Mouse (Mus musculus) midbrain, embryonic 10.5 days (tissue): ENCODE data around the gene Evc2. TPM values are rescaled to one million over a fixed set of nuclear protein-coding genes. Genes with fewer than 3 reads are reported as not detected.

Experiments
- DNase-seq: peaks from one replicate; pipeline ENCODE4 v3.0.0-alpha.2; 2017; ENCODE audit warnings: low spot score
- H3K27ac ChIP-seq: fragments of 300-500 bp; sonication (generic); replicated peaks from 2 replicates; pipeline ENCODE4 v1.5.1; 2016; ENCODE audit warnings: mild to moderate bottlenecking
- H3K27me3 ChIP-seq: fragments of 300-500 bp; sonication (generic); 2 replicates; pipeline ENCODE4 v1.6.1; 2016; ENCODE audit warnings: low read depth, mild to moderate bottlenecking; ENCODE audit not compliant: poor library complexity, severe bottlenecking
- H3K36me3 ChIP-seq: fragments of 300-500 bp; sonication (generic); 2 replicates; pipeline ENCODE4 v1.6.1; 2016; ENCODE audit warnings: mild to moderate bottlenecking, moderate library complexity
- H3K4me1 ChIP-seq: fragments of 300-500 bp; sonication (generic); 2 replicates; pipeline ENCODE4 v1.6.1; 2016
- H3K4me3 ChIP-seq: fragments of 300-500 bp; sonication (generic); 2 replicates; pipeline ENCODE4 v1.5.1; 2016; ENCODE audit warnings: mild to moderate bottlenecking, moderate library complexity
- H3K9me3 ChIP-seq: fragments of 300-500 bp; sonication (generic); replicated peaks from 2 replicates; pipeline ENCODE4 v1.6.1; 2016; ENCODE audit warnings: mild to moderate bottlenecking
- WGBS: fragments of 180-500 bp; shearing (Covaris S2); methylation state at CpG from one replicate; pipeline ENCODE4 v1.1.7; 2016; 5-methylcytosine and 5-hydroxymethylcytosine counted together
- polyA plus RNA-seq: library from polyadenylated mRNA; unstranded; fragments of >200 nt; fragmentation: Nextera tagmentation; extraction: Ambion mirVana; gene quantifications from 2 replicates; pipeline ENCODE4 v1.2.1, GENCODE M21; 2016

Evc2 gene
- polyA plus RNA-seq, 1 experiment from 2014 or later: 19.0 TPM

DNA sequence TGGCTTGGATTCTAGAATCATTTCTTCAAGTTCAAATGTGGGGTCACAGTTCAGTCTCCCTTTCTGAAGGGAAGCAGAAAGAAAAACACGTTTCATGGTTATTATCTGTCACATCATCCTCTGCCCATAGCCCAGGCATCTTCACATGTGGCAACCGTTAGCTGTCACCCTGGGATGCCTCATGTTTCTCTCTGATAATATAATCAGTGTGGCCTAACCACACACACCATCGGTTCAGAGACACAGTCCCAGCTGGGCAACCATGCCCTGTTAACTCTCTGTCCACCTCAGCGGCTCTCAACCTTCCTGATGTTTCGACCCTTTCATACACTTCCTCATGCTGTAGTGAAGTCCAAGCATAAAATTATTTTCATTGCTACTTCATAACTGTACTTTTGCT is 118.9 kb downstream of the Evc2 start:
- H3K27me3 ChIP-seq: no peaks in the 10 kb centered on the region
- no peaks in the 10 kb centered on the region for H3K9me3 ChIP-seq
- no peaks in the 10 kb centered on the region for H3K4me1 ChIP-seq
- 84% methylated on average over 5 of the region's 5 CpGs for WGBS
- no peak overlapping the region for H3K27ac ChIP-seq
- no peak overlapping the region for H3K4me3 ChIP-seq
- DNase-seq: no peak
- H3K36me3 ChIP-seq: no peaks in the 10 kb centered on the region

DNA sequence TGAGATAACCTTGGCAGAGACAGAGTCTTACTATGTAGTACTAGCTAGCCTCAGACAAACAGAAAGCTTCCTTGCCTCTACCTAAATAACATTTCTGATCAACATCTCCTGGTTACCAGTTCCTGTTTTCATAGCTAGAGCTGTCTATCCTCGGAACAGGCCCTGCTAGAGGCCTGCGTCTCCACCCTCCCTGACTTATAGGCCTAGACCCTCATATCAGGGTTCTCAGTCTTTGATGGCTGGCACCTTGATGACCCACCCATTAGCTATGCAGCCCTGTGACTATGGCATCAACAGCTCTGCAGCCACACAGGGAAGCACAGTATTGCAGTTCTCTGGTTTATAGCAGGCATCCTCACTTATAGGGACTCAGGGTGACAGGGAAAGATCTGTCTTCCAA is 119.5 kb downstream of the Evc2 start:
- DNase-seq: no peak
- no peak overlapping the region for H3K4me3 ChIP-seq
- 89% methylated on average over 2 of the region's 2 CpGs for WGBS
- H3K36me3 ChIP-seq: no peaks in the 10 kb centered on the region
- no peaks in the 10 kb centered on the region for H3K4me1 ChIP-seq
- H3K27me3 ChIP-seq: no peaks in the 10 kb centered on the region
- no peaks in the 10 kb centered on the region for H3K9me3 ChIP-seq
- no peak overlapping the region for H3K27ac ChIP-seq

DNA sequence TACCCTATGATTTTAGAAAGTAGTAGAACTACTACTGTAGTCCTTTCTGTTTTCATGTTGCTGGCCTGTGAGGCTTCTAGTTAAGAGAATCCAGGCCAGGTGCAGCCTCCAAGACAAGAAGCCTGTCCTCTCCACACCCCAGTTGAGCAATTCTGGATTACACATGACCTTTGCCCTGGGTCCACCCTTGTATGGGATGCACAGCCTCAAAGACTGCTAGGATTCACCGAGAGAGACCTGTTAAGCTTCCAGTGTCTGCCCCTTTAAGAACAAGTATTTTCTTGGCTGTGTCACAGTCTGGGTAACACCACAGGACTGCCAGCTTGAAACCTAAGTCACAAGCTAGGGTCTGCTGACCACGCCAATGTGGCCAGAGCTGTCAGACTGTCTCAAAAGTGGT is 119.9 kb downstream of the Evc2 start:
- Histone ChIP-seq H3K27ac (no peak overlapping the region), H3K27me3 (no peaks in the 10 kb centered on the region), H3K36me3 (no peaks in the 10 kb centered on the region), H3K4me3 (no peak overlapping the region), H3K9me3 (no peaks in the 10 kb centered on the region), H3K4me1 (no peaks in the 10 kb centered on the region)
- DNase-seq: no peak
- 54% methylated on average over 2 of the region's 2 CpGs for WGBS

DNA sequence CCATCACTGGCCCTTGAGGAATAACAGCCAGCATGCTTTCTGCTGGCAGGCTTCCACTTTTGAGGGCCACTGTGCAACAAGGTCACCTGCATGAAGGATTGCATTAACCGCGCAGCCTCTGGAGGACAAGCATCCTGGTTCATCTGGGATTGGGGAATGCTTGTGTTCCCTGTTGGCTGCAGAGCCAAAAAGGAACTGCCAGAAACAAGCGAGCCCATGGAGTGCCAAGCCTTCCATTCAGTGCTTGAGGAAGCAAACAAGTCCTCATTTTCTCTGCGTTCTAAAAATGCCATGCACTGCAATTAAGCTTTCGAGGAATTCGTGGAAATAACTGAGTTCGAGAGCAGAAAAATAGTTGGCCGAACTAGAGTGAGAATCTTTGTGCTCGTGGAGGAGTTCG is 127.2 kb downstream of the Evc2 start:
- H3K4me1 ChIP-seq: no peaks in the 10 kb centered on the region
- H3K9me3 ChIP-seq: no peaks in the 10 kb centered on the region
- no peak for DNase-seq
- H3K36me3 ChIP-seq: no peaks in the 10 kb centered on the region
- no peak overlapping the region for H3K4me3 ChIP-seq
- no peaks in the 10 kb centered on the region for H3K27me3 ChIP-seq
- H3K27ac ChIP-seq: no peak overlapping the region
- 92% methylated on average over 10 of the region's 10 CpGs for WGBS

DNA sequence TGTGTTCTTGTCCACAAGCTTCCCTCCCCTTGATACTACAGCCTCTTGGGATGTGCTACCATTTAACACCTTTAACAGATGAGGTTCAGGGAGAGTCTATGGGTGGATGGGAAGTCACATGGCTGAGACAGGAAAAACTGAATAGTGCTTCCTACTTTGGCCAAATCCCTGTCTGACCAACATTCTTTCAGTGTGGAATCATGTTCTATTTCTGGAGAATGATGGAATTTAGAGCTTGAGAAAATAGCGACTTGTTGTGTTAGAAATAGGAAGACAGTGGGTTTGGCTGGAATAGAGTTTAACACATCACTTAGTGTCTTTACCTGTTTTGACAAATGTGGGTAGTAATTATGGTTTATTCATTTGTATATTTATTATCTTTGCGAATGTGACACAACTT is 129.3 kb downstream of the Evc2 start:
- no peak for DNase-seq
- no peak overlapping the region for H3K27ac ChIP-seq
- H3K27me3 ChIP-seq: no peaks in the 10 kb centered on the region
- H3K4me1 ChIP-seq: no peaks in the 10 kb centered on the region
- 87% methylated on average over 2 of the region's 2 CpGs for WGBS
- no peaks in the 10 kb centered on the region for H3K9me3 ChIP-seq
- no peak overlapping the region for H3K4me3 ChIP-seq
- no peaks in the 10 kb centered on the region for H3K36me3 ChIP-seq

DNA sequence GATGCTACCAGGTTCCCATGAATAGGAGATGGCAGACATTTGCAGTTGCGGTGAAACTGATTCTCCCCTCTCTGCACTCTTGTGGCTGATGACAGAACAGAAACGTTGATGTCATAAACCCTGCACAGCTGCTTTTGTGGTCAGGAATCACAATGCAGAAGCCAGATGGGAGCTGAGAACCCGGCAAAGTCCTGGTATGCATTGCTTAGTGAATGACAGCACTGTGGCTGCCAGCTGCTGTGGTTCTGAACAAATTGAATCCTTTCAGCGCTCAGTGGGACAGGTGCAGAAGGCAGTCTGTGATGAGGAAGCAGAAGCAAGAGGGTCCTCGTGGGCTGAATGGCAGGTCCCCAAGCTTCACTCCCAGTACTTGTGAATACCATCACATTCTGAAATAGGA is 130.7 kb downstream of the Evc2 start:
- Histone ChIP-seq H3K4me1 (no peaks in the 10 kb centered on the region), H3K27ac (no peak overlapping the region), H3K4me3 (no peak overlapping the region), H3K9me3 (no peaks in the 10 kb centered on the region), H3K27me3 (no peaks in the 10 kb centered on the region), H3K36me3 (no peaks in the 10 kb centered on the region)
- DNase-seq: no peak
- WGBS: 80% methylated on average over 5 of the region's 5 CpGs

DNA sequence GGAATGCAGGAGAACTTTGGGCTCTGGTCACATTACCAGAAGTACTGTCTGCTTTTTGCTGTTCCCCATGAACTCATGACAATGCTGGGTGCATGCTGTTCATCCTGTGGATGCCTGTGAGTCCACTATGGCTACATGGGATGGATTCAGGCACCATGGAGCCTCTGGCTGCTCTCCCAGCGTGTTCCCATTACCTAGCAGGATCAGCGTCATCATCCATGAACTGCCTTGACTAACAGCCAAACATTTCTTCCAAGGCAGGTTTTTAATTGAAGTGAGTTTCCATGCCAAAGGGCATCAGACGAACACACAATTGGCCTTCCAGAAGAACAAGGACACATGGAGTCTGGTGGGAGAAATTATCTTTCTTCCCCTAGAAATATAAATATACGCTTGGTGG is 133.3 kb downstream of the Evc2 start:
- Histone ChIP-seq H3K4me3 (no peak overlapping the region), H3K36me3 (no peaks in the 10 kb centered on the region), H3K4me1 (no peaks in the 10 kb centered on the region), H3K27me3 (no peaks in the 10 kb centered on the region), H3K27ac (no peak overlapping the region), H3K9me3 (0 out of 2 replicates have a peak, but pooled peaks cover 5% of the 10 kb centered on the region)
- DNase-seq: no peak
- 86% methylated on average over 4 of the region's 4 CpGs for WGBS

DNA sequence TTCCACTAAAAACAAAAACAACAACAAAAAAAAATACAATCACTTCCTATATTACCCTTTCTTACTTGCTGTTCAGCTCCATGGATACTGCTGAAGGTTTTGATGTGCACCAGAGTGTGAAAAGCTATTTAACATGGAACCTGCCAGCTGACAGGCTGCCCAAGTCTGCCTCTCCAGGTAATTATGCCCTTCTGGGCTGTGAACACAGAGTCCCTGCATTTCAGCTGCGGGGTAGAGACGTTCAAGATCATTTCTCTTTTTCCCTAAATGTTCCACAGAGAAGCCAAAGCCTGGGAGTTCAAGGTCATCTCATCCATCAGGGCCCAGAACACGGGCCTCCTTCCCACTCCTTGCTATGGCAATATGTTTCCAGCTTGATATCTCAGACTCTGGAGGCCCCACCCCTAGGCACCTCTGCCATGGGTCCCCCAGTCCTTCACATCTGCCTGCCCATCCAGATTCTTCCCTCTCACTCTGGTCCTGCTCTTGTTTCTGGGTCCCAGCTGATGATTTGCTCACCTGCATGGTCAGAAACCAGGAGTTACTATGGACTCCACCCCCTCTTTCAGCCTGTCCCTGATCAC is 133.8 kb downstream of the Evc2 start:
- Histone ChIP-seq H3K27ac (no peak overlapping the region), H3K27me3 (no peaks in the 10 kb centered on the region), H3K9me3 (0 out of 2 replicates have a peak, but pooled peaks cover 5% of the 10 kb centered on the region), H3K36me3 (no peaks in the 10 kb centered on the region), H3K4me3 (no peak overlapping the region), H3K4me1 (no peaks in the 10 kb centered on the region)
- 84% methylated on average over 3 of the region's 3 CpGs for WGBS
- DNase-seq: no peak

Other genes with a start within 250 kb of the Evc2 start
- 142 and 235 TPM in 2 replicates for gene Crmp1, start 96.6 kb upstream of the Evc2 start, polyA plus RNA-seq
- 23.3 and 25.2 TPM in 2 replicates for gene Evc, start 1.6 kb upstream of the Evc2 start, polyA plus RNA-seq